Mouse (Mus musculus) WW6 (cell line): Measurements from ENCODE around the gene Sar1a.

Experiments
- DNase-seq: peaks from one replicate; pipeline ENCODE4 v3.0.0-alpha.2; 2013; ENCODE audit warnings: low read depth, low spot score

Gene Sar1a

GRCm38 (mm10) chr10:61679545-61679944 is 554 bp upstream of the Sar1a start:
- no peak for DNase-seq

GRCm38 (mm10) chr10:61689405-61689804 is 9.3 kb downstream of the Sar1a start:
- DNase-seq, result no peak

- no peak for DNase-seq
Observed at GRCm38 (mm10) chr10:61693563-61693962, 13.5 kb downstream of the Sar1a start.

GRCm38 (mm10) chr10:61694870-61695670 is 15.0 kb downstream of the Sar1a start, which contains the start of gene Tysnd1:
Gene Tysnd1, plus strand, starts transcription at chr10:61695514.
- peak; percentile 90 for DNase-seq

GRCm38 (mm10) chr10:61695703-61696559 is 15.8 kb downstream of the Sar1a start:
- DNase-seq, result no peak

GRCm38 (mm10) chr10:61696560-61696823 is 16.4 kb downstream of the Sar1a start:
- DNase-seq, result no peak

GRCm38 (mm10) chr10:61697028-61697427 is 16.9 kb downstream of the Sar1a start:
- no peak for DNase-seq

- no peak for DNase-seq
Observed at GRCm38 (mm10) chr10:61704663-61705062, 24.6 kb downstream of the Sar1a start.

GRCm38 (mm10) chr10:61706412-61707375 is 26.6 kb downstream of the Sar1a start:
- no peak for DNase-seq

- no peak for DNase-seq
Observed at GRCm38 (mm10) chr10:61713601-61714000, 33.5 kb downstream of the Sar1a start.

GRCm38 (mm10) chr10:61714146-61714545 is 34.0 kb downstream of the Sar1a start:
- no peak for DNase-seq

- no peak for DNase-seq
Observed at GRCm38 (mm10) chr10:61714771-61715461, 34.8 kb downstream of the Sar1a start, which contains the start of gene Aifm2. Gene Aifm2, plus strand, starts transcription at chr10:61715263.

GRCm38 (mm10) chr10:61715462-61715837 is 35.4 kb downstream of the Sar1a start:
- DNase-seq, result no peak

GRCm38 (mm10) chr10:61715996-61716864 is 36.1 kb downstream of the Sar1a start:
- DNase-seq, result no peak

- DNase-seq, result no peak
Observed at GRCm38 (mm10) chr10:61717406-61718296, 37.6 kb downstream of the Sar1a start.

GRCm38 (mm10) chr10:61720331-61720730 is 40.2 kb downstream of the Sar1a start:
- DNase-seq, result no peak

- DNase-seq, result no peak
Observed at GRCm38 (mm10) chr10:61722215-61722614, 42.1 kb downstream of the Sar1a start.

GRCm38 (mm10) chr10:61723271-61723670 is 43.2 kb downstream of the Sar1a start:
- no peak for DNase-seq

- no peak for DNase-seq
Observed at GRCm38 (mm10) chr10:61729181-61729580, 49.1 kb downstream of the Sar1a start.
